Mouse (Mus musculus) lung, embryonic 14.5 days (tissue): ENCODE results near the gene Immp2l. TPM values are rescaled to one million over a fixed set of nuclear protein-coding genes. Genes with fewer than 3 reads are reported as not detected.
"Not testable (repeated sequence)": the region's sequence is repeated elsewhere in the genome, so short reads cannot be mapped to it uniquely, and the experiment has no call there.

Experiments used
- ATAC-seq: fragments of 200-750 bp; cut with Nextera tagmentation; 2 replicates; pipeline ENCODE4 v1.8.0; 2017; ENCODE audit warnings: mild to moderate bottlenecking, moderate TSS enrichment, moderate library complexity; ENCODE audit not compliant: insufficient read depth
- DNase-seq: peaks from one replicate; pipeline ENCODE4 v3.0.0-alpha.2; 2015
- H3K27ac ChIP-seq: fragments of 300-500 bp; sonication (generic); 2 replicates; pipeline ENCODE4 v1.5.1; 2014; ENCODE audit warnings: low read depth, mild to moderate bottlenecking, moderate library complexity
- H3K27me3 ChIP-seq: fragments of 300-500 bp; sonication (generic); 2 replicates; pipeline ENCODE4 v1.6.1; 2014; ENCODE audit warnings: low read length, control low read depth; ENCODE audit not compliant: insufficient read depth
- H3K36me3 ChIP-seq: fragments of 300-500 bp; sonication (generic); 2 replicates; pipeline ENCODE4 v1.6.1; 2014; ENCODE audit warnings: control low read depth; ENCODE audit not compliant: insufficient read depth
- H3K4me1 ChIP-seq: fragments of 300-500 bp; sonication (generic); 2 replicates; pipeline ENCODE4 v1.6.1; 2014; ENCODE audit warnings: antibody characterized with exemption, control low read depth; ENCODE audit not compliant: insufficient read depth
- H3K4me2 ChIP-seq: fragments of 300-500 bp; sonication (generic); 2 replicates; pipeline ENCODE4 v1.6.1; 2014; ENCODE audit warnings: mild to moderate bottlenecking
- H3K4me3 ChIP-seq: fragments of 300-500 bp; sonication (generic); 2 replicates; pipeline ENCODE4 v1.5.1; 2014; ENCODE audit warnings: low read depth, low read length
- H3K9ac ChIP-seq: fragments of 300-500 bp; sonication (generic); 2 replicates; pipeline ENCODE4 v1.6.1; 2014
- H3K9me3 ChIP-seq: fragments of 300-500 bp; sonication (generic); 2 replicates; pipeline ENCODE4 v1.6.1; 2016; ENCODE audit warnings: low read depth, low read length, control low read depth
- CTCF ChIP-seq: IDR thresholded peaks from 2 replicates; pipeline ENCODE4 v1.5.1; 2016; ENCODE audit warnings: antibody characterized with exemption, low read depth
- WGBS: fragments of 180-500 bp; shearing (Covaris S2); extraction: QIAGEN DNeasy Blood & Tissue Kit; methylation state at CpG from one replicate; pipeline ENCODE4 v1.1.7; 2014; 5-methylcytosine and 5-hydroxymethylcytosine counted together
- polyA plus RNA-seq: library from polyadenylated mRNA; unstranded; fragments of >200 nt; fragmentation: Nextera tagmentation; extraction: Ambion mirVana; gene quantifications from 2 replicates; pipeline ENCODE4 v1.2.1, GENCODE M21; 2014

The Immp2l gene
- polyA plus RNA-seq, 1 experiment from 2014 or later, result 12.5 TPM

GRCm38 (mm10) chr12:41838334-41838847 lies 814.5 kb downstream of the Immp2l start:
- Histone ChIP-seq H3K4me3 (no peak overlapping the region), H3K27me3 (no peaks in the 10 kb centered on the region), H3K36me3 (no peaks in the 10 kb centered on the region), H3K9ac (no peak overlapping the region), H3K9me3 (no peaks in the 10 kb centered on the region), H3K4me2 (no peak overlapping the region), H3K4me1 (no peaks in the 10 kb centered on the region), H3K27ac (no peak overlapping the region)
- 48% methylated on average over 6 of the region's 6 CpGs for WGBS
- DNase-seq, result peak; percentile 35
- peak; percentile 31; the same call in 1 of the 2 replicates for ATAC-seq
- TF ChIP-seq CTCF, result no peak

DNA sequence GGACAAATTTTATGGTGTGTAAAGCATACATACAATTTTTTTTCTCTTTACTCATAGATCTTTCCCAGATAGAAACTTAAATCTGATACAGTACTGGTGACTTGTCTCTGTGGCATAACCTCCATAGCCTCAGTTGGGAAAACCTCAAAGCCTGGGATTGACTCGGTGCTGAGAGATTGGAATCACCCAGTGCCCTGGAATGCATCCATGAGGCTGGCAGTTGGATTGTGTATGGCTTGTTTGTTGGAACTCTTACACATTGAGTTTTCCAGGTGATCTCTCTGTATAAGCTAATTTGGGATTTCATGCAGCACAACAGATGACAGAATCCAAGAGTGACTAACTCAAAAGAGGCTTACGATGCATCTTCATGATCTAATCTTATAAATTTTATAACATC lies 815.4 kb downstream of the Immp2l start:
- Histone ChIP-seq H3K27me3 (no peaks in the 10 kb centered on the region), H3K9ac (no peak overlapping the region), H3K36me3 (no peaks in the 10 kb centered on the region), H3K4me3 (no peak overlapping the region), H3K4me2 (no peak overlapping the region), H3K9me3 (no peaks in the 10 kb centered on the region), H3K27ac (no peak overlapping the region), H3K4me1 (no peaks in the 10 kb centered on the region)
- TF ChIP-seq CTCF, result no peak
- ATAC-seq (no peak), DNase-seq (no peak)
- 80% methylated on average over 2 of the region's 2 CpGs for WGBS

DNA sequence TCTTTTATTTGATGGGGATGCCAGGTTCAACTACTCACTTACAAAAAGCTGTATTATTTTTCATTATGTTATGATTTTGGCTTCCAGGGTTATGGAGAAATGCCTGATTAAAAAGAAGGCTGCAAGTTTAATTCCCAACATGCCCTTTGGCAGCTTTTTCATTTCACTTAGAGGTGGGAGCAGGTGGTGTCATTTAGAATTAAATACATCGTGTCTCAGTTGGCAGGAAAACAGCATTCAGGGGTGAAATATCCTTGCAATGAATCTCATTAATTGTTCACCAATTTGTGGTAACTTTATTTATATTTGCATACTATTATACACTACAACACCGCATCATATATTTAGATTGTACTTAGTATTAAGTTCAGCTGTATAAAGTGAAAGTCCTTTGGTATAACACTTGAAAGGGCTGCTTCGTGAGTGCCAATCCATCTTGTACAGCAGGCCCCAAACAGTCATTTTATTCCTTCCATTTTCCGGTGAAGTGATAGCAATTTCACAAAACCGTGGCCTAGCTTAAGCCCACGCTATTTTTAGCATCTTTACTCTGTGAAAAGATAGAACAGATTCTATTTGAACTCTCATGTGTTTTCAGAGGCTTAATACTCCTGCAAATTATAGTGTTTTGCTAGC lies 818.9 kb downstream of the Immp2l start:
- H3K4me2 ChIP-seq, result no peak overlapping the region
- H3K36me3 ChIP-seq, result no peaks in the 10 kb centered on the region
- 59% methylated on average over 6 of the region's 6 CpGs for WGBS
- H3K27me3 ChIP-seq, result no peaks in the 10 kb centered on the region
- H3K9ac ChIP-seq, result no peak overlapping the region
- TF ChIP-seq CTCF, result no peak
- no peaks in the 10 kb centered on the region for H3K9me3 ChIP-seq
- DNase-seq (no peak), ATAC-seq (no peak)
- no peak overlapping the region for H3K4me3 ChIP-seq
- H3K27ac ChIP-seq, result no peak overlapping the region
- H3K4me1 ChIP-seq, result no peaks in the 10 kb centered on the region

DNA sequence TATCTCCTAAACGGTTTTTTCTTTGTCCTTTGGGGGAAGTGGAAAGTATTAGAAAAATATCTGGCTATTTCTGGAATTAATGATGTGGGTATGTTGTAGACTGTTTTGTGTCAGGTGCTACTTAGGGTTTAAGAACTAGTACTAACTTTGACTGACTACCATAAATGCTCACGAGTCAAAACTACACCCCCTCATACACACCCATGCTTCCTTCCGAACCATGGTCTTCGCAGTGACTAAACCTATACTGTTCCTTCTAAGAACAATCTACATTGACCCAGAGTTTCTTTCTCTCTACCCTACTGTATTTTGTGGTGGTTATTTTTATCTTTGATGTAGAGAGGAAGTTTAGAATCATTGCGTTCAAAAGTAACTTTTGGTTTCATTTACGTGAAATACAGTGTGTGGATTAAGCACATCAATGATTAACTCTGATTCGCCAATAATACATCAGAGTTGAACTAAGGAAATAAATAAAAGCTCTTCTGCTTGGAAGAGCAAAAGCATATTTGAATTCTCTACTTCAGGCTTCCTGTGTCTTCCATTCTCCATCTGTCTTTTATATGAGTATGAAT lies 828.1 kb downstream of the Immp2l start:
- Histone ChIP-seq H3K36me3 (no peaks in the 10 kb centered on the region), H3K27me3 (no peaks in the 10 kb centered on the region), H3K9me3 (no peaks in the 10 kb centered on the region), H3K4me2 (no peak overlapping the region), H3K4me3 (no peak overlapping the region), H3K27ac (no peak overlapping the region), H3K9ac (no peak overlapping the region), H3K4me1 (no peaks in the 10 kb centered on the region)
- DNase-seq, result no peak
- no peak for ATAC-seq
- 84% methylated on average over 7 of the region's 7 CpGs for WGBS
- TF ChIP-seq CTCF, result no peak

- H3K4me2 ChIP-seq, DNase-seq, H3K4me1 ChIP-seq, H3K27ac ChIP-seq, ATAC-seq, H3K27me3 ChIP-seq, H3K9ac ChIP-seq, H3K36me3 ChIP-seq, H3K4me3 ChIP-seq, H3K9me3 ChIP-seq: not testable (repeated sequence)
- WGBS, result 45% methylated on average over 5 of the region's 5 CpGs
These were observed 835.8 kb downstream of the Immp2l start for GRCm38 (mm10) chr12:41859652-41860051.

- Histone ChIP-seq H3K4me2 (no peak overlapping the region), H3K27ac (no peak overlapping the region), H3K9ac (no peak overlapping the region), H3K36me3 (no peaks in the 10 kb centered on the region), H3K4me1 (no peaks in the 10 kb centered on the region), H3K9me3 (peaks cover 6% of the 10 kb centered on the region; the same call in 1 of the 2 replicates), H3K4me3 (no peak overlapping the region), H3K27me3 (no peaks in the 10 kb centered on the region)
- ATAC-seq (no peak), DNase-seq (no peak)
- WGBS, result 92% methylated on average over 2 of the region's 2 CpGs
- TF ChIP-seq CTCF, result no peak
These were observed 844.4 kb downstream of the Immp2l start for GRCm38 (mm10) chr12:41868317-41868716.

GRCm38 (mm10) chr12:41874015-41874414 lies 850.1 kb downstream of the Immp2l start:
- Histone ChIP-seq H3K4me1 (no peaks in the 10 kb centered on the region), H3K4me3 (no peak overlapping the region), H3K9me3 (no peaks in the 10 kb centered on the region), H3K4me2 (no peak overlapping the region), H3K36me3 (no peaks in the 10 kb centered on the region), H3K27ac (no peak overlapping the region), H3K27me3 (no peaks in the 10 kb centered on the region), H3K9ac (no peak overlapping the region)
- TF ChIP-seq CTCF, result no peak
- ATAC-seq (no peak), DNase-seq (no peak)
- 70% methylated on average over 2 of the region's 2 CpGs for whole genome bisulfite sequencing
